Mouse (Mus musculus): ENCODE measurements at regions not wholly inside any gene's neighbourhood (a gene's known extent, or its start where the extent isn't known, plus 50 kb on each side); places are given as distances from the start of the nearest gene placed in this dataset.
"Not testable (repeated sequence)": the region's sequence is repeated elsewhere in the genome, so short reads cannot be mapped to it uniquely, and the experiment has no call there.

DNA sequence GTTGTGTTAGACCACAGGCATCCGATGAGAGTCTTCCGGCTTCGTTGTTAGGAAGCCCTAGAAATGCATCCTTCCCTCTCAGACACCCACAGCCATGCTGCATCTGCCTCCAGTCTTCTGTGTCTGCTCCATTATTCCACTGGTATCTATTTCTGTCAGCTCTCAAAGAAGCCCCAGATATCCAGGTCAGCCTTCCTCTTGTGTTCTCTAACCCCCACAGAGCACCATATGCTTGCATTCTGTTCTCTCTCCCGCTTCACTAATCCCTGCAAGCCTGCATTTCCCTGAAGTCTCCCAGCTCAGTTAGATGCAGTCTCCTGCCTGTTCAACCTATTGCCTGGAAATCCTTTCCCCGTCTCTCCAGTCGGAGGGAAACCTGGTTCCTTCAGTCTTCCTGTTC is 53.6 kb upstream of the Wdfy3 start:
- DNase-seq (ENCODE audit: low spot score): no peak

DNA sequence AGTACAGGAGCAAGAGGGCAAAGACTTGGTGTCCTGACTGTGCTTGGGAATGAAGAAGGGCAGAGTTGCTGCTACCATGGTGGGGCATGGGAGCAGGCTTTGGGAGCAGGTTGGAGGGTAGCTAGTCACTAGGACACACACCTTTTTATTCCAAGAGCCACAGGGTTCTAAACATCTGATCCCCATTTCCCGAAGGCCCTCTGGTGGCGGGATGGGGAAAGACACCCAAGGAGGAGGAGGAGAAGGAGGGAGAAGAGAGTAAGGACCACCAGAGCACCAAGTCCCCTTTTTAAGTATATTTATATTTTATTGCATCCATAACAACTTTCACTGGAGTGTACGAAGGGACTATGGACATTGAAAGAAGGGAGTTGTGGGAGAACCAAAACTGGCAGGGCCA is 57.0 kb upstream of the Wdfy3 start:
- DNase-seq (ENCODE audit: low spot score): peak; percentile 48

DNA sequence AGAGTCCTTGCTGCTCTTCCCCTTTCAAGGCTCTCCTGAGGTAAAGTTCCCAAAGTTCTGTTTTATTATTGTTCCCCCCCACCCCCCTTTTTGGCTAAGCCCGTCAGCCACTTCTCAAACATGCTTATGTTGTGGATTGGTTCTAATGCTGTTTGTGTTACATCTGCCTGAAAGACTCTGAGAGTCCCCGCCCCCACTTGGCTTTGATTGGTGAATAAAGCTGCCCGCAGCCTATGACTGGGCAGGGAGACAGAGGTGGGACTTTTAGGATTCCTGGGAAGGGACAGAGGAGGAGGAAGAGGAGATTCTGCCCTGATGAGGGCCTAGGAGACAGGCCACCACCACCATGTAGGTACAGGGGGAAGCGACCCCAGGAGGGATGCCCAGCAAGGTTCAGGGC is 78.3 kb upstream of the Wdfy3 start:
- no peak for DNase-seq (ENCODE audit: low spot score)

DNA sequence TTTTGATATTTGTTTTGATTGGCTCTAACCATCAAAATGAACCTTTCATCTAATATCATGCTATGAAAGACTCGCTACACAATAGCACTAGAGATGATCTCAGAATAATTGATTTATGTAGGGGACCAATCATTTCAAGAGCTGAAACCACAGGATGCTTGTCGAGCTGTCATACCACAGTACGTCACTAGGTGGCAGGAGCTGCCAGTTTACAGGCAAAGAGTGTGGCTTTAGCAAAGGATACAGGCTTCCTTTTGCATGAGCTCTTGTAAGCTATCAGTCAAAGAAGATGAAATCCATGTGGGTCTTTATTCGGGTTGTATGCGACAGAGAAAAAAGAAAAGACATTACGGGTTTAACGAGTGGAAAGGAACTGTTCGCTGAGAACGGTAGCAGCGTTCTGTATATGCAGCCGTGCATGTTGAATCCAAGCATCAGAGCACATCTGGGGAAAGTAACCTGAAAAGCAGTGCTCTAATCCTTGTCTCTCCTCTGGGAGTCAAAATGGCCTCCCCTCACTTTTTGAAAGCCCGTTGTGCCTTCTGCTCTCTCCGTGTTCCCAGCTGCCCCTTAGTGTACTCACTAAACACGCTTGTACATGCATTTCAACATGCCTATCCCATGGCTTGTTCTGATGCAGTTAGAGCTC is 79.9 kb upstream of the Wdfy3 start:
- peak; percentile 94 for DNase-seq (ENCODE audit: low spot score)

DNA sequence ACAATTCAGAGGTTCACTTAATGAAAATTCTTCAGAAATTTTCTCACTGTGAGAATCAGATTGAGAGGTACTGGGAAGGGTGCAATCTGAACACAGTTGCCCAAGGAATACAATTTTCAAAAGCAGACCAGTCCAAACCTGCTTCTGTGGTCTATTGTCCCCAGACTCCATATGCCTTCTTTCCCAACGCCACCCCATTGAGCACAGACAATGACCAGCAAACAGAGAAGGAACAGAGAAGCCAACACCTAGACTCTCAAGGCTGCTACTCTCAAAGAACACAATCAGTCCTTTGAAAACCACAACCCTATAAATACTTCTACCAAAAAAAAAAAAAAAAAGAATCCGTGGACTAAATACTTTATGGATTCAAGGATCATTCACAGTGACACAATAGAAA is 89.9 kb upstream of the Wdfy3 start:
- DNase-seq (ENCODE audit: low spot score): no peak

DNA sequence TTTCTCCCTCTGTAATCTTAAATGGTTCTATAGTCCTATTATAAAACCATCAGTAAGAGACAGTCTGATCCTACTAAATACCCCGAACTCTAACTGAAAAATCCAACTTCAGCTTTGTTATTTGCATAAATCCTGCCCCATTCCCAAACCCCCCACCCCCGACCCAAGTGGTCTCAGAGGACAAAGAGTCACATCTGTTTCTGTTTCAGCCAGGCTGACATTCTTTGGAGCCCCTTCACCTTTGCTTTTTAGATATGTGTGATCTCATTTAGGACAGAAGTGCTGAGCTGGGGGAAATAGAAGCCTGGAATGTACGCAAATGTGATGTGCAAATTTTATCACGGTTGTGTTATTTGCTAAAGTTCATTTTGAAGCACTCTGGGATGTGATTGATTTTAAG is 98.3 kb upstream of the Wdfy3 start:
- DNase-seq (ENCODE audit: low spot score): peak; percentile 48

DNA sequence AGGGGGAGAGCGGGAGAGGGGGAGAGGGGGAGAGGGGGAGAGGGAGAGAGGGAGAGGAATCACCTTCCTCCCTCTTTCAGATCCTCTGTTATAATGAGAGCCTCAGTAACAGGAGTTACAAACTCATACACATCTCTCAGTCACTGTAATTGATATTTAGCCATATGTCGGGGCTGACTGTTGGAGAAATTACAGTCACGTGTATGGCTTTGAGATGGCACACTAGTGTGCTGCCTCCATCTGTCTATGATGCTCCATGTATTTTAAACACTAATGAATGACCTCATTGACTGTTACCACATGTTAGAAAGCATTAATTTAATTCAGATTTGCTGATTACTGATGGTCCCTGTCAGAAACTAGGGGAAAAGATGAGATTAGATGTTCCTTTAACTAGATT is 102.1 kb upstream of the Wdfy3 start:
- no peak for DNase-seq (ENCODE audit: low spot score)

DNA sequence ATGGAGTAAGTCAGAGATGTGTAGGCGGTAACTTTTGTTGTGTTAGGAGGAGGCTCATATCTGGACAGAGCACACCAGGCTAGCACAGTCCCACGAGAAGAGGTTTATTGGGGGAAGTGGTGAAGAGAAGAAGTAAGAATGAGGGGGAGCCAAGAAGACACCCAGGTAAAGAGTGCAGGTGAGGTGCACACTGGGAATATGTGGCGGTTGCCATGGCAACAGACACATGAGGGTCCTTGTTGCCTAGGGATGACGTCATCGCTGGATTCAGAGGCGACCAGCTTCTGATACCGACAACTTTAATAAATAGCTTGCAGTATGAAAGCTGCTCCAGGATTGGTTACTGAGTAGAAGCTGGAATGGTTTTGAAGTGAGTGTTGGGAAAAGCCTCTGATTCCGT is 110.5 kb upstream of the Wdfy3 start:
- DNase-seq (ENCODE audit: low spot score): no peak

DNA sequence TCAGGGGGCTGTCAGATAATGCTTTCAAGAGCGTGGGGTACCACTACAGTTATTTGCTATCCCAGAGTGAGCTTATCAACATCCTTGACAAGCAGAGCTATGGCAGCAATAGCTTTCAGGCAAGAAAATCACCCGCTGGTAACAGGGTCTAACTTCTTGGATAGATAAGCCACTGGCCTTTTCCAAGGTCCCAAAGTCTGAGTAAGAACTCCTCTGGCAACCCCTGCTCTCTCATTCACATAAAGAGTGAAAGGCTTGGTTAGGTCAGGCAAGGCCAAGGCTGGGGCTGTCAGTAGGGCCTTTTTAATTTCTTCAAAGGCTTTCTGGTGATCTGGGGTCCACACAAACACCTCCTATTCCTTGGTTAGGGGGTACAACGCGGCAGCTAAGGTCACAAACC is 119.2 kb upstream of the Wdfy3 start:
- not testable (repeated sequence) for DNase-seq (ENCODE audit: low spot score)

DNA sequence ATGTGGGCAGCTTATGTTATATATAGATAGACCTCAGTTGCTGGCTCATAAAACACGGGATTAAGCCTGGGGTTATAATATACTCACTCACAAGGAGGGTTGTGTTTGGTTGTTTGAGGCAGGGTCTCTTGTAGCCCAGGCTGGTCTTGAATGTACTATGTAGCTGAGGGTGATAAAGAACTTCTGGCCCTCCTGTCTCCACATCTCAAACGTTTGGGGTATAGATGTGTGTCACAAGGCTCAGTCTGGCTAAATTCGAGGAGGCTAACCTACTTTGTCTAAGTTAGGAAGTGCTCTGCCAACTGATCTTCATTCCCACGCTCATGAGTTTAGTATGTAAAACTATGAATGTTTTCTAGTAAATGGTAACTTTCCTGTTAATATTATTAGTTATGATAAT is 136.7 kb upstream of the Wdfy3 start:
- DNase-seq (ENCODE audit: low spot score): no peak

DNA sequence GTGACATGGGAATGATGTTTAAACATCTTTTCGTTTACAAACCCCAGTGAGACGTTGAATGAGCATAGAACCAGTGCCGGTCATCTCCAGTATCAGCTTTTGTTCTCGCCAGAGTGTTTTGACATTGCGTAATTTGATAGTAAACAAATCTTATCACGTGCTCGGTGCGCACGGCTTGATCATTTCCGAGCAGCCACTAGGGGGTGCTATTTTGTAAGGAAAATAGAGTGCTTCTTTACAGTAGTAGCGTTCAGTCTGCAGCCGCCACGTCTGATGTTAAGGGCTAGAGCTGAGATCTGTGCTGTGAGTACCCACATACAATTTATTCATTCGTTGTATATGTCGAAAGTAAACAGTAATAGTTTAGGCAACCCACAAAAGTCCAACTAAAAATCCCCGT is 137.2 kb upstream of the Wdfy3 start:
- DNase-seq (ENCODE audit: low spot score): peak; percentile 83

DNA sequence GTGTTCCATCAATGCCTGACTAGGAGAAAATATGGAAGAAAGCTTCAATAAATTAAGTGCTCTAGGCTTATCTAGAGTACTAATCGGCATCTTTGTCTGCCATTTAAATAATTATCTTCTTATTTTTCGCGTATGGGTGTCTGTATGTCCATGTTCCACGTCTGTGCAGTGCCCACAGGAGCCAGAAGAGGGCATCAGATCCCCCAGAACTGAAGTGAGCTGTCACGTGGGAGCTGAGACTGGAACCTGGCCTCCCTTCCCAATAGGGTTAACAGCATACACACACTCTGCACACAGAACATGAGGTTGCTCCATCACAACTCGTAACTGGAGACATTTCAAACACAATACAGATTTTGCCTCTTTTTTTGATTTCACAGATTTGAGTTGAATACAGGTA is 143.4 kb upstream of the Wdfy3 start:
- DNase-seq (ENCODE audit: low spot score): peak; percentile 43

DNA sequence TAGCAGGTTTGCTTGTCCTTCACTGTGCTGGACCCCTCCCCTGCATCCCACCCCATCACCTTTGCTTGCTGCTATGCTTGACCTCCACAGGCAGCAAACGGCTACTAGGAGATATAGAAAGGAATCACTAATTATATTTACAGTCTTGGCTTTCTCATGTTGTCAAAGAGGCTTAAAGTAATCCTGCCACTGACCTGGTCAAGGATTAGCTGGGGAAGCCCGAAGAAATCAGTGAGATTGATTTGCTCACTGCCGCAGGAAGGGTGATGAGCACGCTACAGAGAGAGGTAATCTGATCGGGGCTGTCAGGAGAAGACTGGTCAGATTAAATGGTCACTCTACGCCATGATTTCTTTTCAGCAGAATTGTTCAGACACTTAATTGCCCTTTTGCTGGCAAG is 157.4 kb upstream of the Wdfy3 start:
- no peak for DNase-seq (ENCODE audit: low spot score)

DNA sequence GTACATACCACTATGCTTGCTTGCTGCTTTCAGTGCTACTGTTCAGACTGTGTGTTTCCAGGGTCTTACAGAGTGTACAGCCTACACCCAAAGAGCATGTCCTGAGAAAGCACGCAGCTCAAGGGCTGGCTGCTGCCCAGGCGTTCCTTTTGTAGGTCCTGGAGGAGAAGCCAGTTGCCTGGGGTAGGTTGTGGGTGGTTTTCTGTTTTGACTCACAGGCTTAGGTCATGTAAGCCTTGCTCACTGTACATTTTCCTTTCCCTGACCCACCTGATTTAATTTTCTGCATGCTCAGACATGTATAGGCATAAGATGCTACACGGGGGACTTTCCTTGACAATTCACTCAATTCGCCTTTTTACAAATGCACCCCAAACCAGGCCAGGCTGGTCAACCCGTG is 172.9 kb upstream of the Wdfy3 start:
- DNase-seq (ENCODE audit: low spot score): no peak

DNA sequence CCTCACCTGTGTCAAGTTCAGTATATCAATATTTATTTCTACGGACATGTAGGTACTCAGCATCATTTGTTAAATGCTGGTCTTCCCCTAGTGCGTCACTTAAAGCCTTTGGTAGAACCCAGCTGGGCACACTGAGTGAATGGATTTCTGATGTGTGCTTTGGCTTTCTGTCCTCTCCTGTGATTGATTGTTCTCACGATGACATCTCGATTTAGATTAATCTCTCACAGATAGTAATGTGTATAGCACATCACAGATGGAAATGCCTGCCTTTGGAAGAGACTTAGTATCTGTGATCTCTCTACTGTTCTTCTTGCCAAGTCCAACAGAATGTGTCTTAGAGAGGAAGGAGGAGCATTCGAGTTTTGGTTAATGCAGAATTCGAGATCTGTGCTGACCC is 175.0 kb upstream of the Wdfy3 start:
- DNase-seq (ENCODE audit: low spot score): no peak

DNA sequence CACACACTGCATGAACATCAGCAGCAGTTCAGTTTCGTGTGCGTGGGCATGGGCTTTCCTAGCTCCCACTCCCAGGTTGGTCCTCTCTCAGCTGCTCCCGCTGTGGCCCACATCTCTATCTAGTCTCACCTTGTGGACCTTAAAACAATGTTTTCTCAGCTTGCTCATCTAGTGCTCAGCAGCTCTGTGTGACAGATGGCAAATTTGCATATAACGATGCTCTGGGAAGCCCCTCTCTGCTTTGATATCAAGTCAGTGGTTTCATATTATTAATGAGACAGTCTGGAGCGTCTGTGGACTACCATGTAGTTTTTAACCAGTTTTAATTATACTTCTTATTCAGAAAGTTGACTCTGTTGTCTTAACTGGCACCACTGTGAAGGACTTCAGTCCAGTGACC is 179.0 kb upstream of the Wdfy3 start:
- no peak for DNase-seq (ENCODE audit: low spot score)

DNA sequence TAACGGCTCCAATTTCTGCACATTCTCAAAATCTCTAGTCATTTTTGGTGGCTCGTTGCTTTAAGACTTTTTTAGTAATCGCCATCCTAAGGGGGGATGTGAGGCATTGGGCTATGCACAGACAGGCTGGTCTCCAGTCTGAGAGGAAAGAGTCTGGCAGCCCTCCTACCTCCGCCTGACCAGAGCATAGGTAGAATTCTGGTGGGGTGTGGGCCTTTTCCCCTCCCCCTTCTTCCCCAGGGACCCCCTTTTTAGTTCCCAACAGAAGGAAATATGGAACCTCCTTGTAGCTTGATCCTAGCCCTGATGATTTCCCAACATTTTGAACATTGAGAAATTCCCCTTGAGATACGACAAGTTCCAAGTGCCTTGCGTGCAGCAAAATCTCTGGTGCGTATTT is 181.4 kb upstream of the Wdfy3 start:
- DNase-seq (ENCODE audit: low spot score): no peak

DNA sequence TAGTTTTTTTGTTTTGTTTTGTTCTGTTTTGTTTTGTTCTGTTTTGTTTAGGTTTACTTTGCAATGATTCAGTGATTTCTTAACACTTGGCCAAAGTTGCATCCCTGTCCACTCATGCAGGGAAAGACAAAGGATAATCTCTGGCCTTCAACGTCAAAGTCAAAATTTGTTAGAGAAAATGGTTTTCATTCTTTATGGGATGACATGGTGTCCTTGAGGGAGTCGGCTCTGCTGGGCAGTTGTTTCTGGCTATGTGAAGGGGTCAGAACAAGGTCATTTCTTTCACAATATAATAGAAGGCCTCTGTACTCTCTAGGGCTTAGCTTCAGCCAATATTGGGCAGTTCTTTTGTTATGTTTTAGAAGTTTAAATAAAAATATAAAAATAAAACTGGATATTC is 184.1 kb upstream of the Wdfy3 start:
- peak; percentile 37 for DNase-seq (ENCODE audit: low spot score)

DNA sequence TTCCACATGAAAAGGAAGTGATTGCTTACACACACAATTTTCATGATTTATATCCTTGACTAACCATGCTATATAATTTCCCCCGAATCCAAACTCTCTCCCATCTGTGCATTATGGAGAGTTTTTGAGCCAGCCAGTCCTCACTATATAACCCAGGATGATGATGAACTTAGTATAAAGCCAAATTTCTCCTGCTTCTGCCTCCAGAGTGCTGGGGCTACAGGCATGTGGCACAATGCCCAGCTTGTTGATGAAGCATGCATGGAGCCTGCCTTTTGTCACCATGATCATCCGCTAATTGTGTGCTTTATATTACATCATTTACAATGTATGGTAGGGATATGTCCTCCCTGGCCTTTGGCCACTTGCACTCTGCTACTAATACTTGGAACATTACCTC is 187.4 kb upstream of the Wdfy3 start:
- DNase-seq (ENCODE audit: low spot score): no peak

DNA sequence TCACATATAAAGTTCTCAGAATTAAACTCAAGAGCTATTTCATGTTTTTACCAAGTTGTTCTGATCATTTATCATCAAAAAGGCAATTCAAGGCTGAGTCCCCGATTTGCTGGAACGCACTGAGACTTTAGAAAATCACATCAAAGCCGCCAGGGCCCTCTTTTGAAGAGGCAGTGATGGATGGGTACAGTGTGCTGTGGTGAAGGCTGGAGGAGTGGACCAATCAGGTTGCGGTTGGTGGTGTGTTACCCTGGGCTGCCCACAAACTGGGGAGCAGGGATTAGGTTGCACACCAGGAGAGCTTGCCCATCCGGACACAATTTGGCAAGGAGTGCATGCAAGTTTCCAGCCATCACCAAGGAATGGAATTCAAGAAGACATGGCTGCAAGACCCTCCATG is 191.9 kb upstream of the Wdfy3 start:
- no peak for DNase-seq (ENCODE audit: low spot score)

DNA sequence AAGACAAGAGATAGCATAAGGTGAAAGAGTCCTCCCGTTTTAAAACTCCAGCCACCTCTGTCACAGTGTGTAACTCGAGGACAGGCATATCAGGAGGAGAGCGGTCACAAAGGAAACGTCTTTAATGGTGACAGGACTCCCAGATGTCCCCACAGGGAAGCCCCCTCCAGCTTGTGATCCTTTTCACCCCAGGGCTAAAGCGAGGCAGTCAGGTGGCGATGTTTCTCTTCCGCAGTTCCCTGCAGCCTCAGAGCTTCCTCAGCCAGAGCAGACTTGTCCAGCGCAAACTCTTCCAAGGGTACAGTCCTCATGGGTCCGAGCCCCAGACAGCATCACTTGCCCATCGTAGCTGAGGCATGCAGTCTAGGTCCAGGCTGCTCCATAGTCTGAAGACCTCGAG is 196.7 kb upstream of the Wdfy3 start:
- DNase-seq (ENCODE audit: low spot score): no peak

DNA sequence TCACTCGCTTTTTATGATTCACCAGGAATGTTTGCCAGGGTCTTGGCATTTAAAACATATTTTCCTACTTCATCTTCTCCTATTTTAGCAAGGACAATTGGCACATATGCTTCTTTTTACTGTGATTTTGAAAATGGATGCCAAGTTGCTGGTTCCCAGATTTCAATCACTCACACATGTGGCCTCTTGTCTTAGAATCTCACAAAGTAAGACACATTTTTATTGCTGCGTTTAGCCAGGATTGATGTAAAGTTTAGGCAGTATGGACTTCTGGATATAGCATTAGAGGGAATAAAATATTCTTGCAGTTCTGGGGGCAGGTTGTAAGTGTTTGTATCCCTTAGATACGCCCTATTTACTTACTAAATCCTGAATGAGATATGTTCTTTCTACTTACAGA is 197.4 kb upstream of the Wdfy3 start:
- no peak for DNase-seq (ENCODE audit: low spot score)

DNA sequence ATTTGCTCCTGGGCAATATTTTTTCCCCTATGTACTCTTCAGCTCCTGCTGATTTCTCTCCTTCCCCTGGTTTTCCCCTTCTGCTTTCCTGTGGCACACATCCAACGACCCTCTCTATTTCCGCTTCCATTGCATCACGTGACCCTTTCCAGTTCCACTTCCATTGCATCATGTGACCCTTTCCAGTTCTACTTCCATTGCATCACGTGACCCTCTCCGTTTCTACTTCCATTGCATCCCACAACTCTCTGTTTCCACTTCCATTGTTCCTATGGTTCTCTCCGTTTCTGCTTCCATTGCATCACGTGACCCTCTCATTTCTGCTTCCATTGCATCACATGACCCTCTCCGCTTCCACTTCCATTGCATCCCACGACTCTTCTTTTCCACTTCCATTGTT is 199.5 kb upstream of the Wdfy3 start:
- no peak for DNase-seq (ENCODE audit: low spot score)

DNA sequence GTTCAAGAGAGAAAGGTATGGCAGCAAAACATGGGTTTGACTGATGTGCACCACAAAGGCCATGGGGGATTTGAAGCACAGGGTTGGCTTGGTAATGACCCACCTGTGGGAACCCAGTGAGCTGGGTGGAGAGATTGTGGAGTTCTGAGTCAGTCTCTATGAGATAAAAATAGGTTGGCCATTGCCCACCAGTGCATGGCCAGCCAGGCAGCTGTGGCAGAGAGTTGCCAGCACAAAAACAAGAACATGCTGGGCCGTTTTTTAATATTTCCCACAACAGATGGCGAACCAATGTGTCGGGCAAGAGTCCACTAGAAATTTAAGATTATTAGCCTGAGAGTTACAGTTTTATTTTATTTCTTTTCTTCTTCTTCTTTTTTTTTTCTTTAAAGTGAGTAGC is 205.6 kb upstream of the Arhgap24 start:
- DNase-seq (ENCODE audit: low spot score): no peak

DNA sequence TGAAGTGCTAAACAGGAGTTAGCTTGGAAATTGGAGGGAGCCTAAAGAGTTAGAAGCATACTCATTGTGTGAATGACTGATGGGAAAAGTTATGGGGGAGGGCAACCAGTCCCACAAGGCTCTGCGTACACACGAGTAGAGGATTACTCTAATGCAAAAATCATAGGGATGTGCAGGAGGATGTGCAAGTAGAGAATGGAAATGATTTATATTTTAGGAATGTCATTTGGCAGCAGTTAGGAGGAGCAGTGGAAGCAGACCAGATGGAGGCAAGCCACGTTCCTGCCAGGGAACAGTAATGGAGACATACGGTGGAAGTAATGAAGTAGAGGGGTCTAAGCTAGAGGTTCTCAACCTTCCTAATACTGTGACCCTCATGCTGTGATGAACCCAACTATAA is 194.1 kb upstream of the Arhgap24 start:
- DNase-seq (ENCODE audit: low spot score): no peak
